Mouse (Mus musculus): ENCODE data around the gene Acot7. TPM values are rescaled to one million over a fixed set of nuclear protein-coding genes. Genes with fewer than 3 reads are reported as not detected.

Gene Acot7
- polyA plus RNA-seq, 1 experiment from 2014 or later, result 63.4 TPM

GRCm38 (mm10) chr4:152247195-152247594, 69.3 kb downstream of the Acot7 start:
- TF ChIP-seq EP300 (IDR thresholded peaks at IDR 0.05), result no peak
- Histone ChIP-seq H3K27me3 (replicated peaks; ENCODE audit: insufficient read depth, low read length) (no peaks in the 10 kb centered on the region), H3K4me3 (ENCODE audit: low read depth, low read length) (no peak overlapping the region), H3K4me1 (ENCODE audit: insufficient read depth, low read depth, low read length) (no peaks in the 10 kb centered on the region), H3K36me3 (ENCODE audit: insufficient read depth, low read length) (no peaks in the 10 kb centered on the region), H3K9ac (replicated peaks; ENCODE audit: low read depth) (no peak overlapping the region), H3K4me2 (replicated peaks; ENCODE audit: low read depth, low read length) (no peak overlapping the region), H3K27ac (ENCODE audit: low read length) (no peak overlapping the region), H3K9me3 (ENCODE audit: low read length) (no peaks in the 10 kb centered on the region)
- ATAC-seq (no peak), DNase-seq (ENCODE audit: low spot score) (no peak)
- 56% methylated on average over 3 of the region's 3 CpGs for WGBS

GRCm38 (mm10) chr4:152250615-152251014, 72.7 kb downstream of the Acot7 start:
- H3K4me3 ChIP-seq (ENCODE audit: low read depth, low read length), result no peak overlapping the region
- WGBS, result 87% methylated on average over 6 of the region's 6 CpGs
- no peak overlapping the region for H3K9ac ChIP-seq (replicated peaks; ENCODE audit: low read depth)
- H3K4me2 ChIP-seq (replicated peaks; ENCODE audit: low read depth, low read length), result no peak overlapping the region
- H3K36me3 ChIP-seq (ENCODE audit: insufficient read depth, low read length), result no peaks in the 10 kb centered on the region; the same call in 1 of the 2 replicates
- no peaks in the 10 kb centered on the region for H3K4me1 ChIP-seq (ENCODE audit: insufficient read depth, low read depth, low read length)
- no peak overlapping the region for H3K27ac ChIP-seq (ENCODE audit: low read length)
- no peaks in the 10 kb centered on the region for H3K27me3 ChIP-seq (replicated peaks; ENCODE audit: insufficient read depth, low read length)
- DNase-seq (ENCODE audit: low spot score) (no peak), ATAC-seq (no peak)
- no peak for TF ChIP-seq EP300 (IDR thresholded peaks at IDR 0.05)
- no peak for TF ChIP-seq CTCF (IDR thresholded peaks at IDR 0.05)
- no peaks in the 10 kb centered on the region for H3K9me3 ChIP-seq (ENCODE audit: low read length)

- ATAC-seq (peak; percentile 29; the same call in 1 of the 2 replicates), DNase-seq (ENCODE audit: low spot score) (no peak)
- Histone ChIP-seq H3K4me3 (ENCODE audit: low read depth, low read length) (no peak overlapping the region), H3K27ac (ENCODE audit: low read length) (no peak overlapping the region), H3K9ac (replicated peaks; ENCODE audit: low read depth) (no peak overlapping the region), H3K9me3 (ENCODE audit: low read length) (no peaks in the 10 kb centered on the region), H3K27me3 (replicated peaks; ENCODE audit: insufficient read depth, low read length) (no peaks in the 10 kb centered on the region), H3K36me3 (ENCODE audit: insufficient read depth, low read length) (no peaks in the 10 kb centered on the region; the same call in 1 of the 2 replicates), H3K4me1 (ENCODE audit: insufficient read depth, low read depth, low read length) (no peaks in the 10 kb centered on the region), H3K4me2 (replicated peaks; ENCODE audit: low read depth, low read length) (no peak overlapping the region)
- no peak for TF ChIP-seq EP300 (IDR thresholded peaks at IDR 0.05)
- TF ChIP-seq CTCF (IDR thresholded peaks at IDR 0.05), result no peak
- 64% methylated on average over 9 of the region's 9 CpGs for WGBS
Measured at GRCm38 (mm10) chr4:152253183-152253759, 75.3 kb downstream of the Acot7 start.

GRCm38 (mm10) chr4:152257070-152257469, 79.1 kb downstream of the Acot7 start:
- DNase-seq (ENCODE audit: low spot score) (peak; percentile 82), ATAC-seq (peak; percentile 86)
- Histone ChIP-seq H3K9ac (replicated peaks; ENCODE audit: low read depth) (no peak overlapping the region), H3K27ac (ENCODE audit: low read length) (0 out of 2 replicates have a peak overlapping the region, but pooled peaks have one; percentile 7), H3K36me3 (ENCODE audit: insufficient read depth, low read length) (no peaks in the 10 kb centered on the region; the same call in 1 of the 2 replicates), H3K4me3 (ENCODE audit: low read depth, low read length) (no peak overlapping the region), H3K4me2 (replicated peaks; ENCODE audit: low read depth, low read length) (no peak overlapping the region), H3K4me1 (ENCODE audit: insufficient read depth, low read depth, low read length) (no peaks in the 10 kb centered on the region), H3K27me3 (replicated peaks; ENCODE audit: insufficient read depth, low read length) (no peaks in the 10 kb centered on the region), H3K9me3 (ENCODE audit: low read length) (no peaks in the 10 kb centered on the region)
- peak; percentile 44; the same call in 1 of the 2 replicates for TF ChIP-seq EP300 (IDR thresholded peaks at IDR 0.05)
- TF ChIP-seq CTCF (IDR thresholded peaks at IDR 0.05), result peak; percentile 22
- 32% methylated on average over 6 of the region's 6 CpGs for WGBS

GRCm38 (mm10) chr4:152260451-152260850, 82.5 kb downstream of the Acot7 start:
- TF ChIP-seq EP300 (IDR thresholded peaks at IDR 0.05) (no peak), CTCF (IDR thresholded peaks at IDR 0.05) (no peak)
- Histone ChIP-seq H3K36me3 (ENCODE audit: insufficient read depth, low read length) (no peaks in the 10 kb centered on the region), H3K27ac (ENCODE audit: low read length) (no peak overlapping the region), H3K9me3 (ENCODE audit: low read length) (no peaks in the 10 kb centered on the region), H3K9ac (replicated peaks; ENCODE audit: low read depth) (no peak overlapping the region), H3K4me1 (ENCODE audit: insufficient read depth, low read depth, low read length) (peaks cover 4% of the 10 kb centered on the region; the same call in 1 of the 2 replicates), H3K4me2 (replicated peaks; ENCODE audit: low read depth, low read length) (no peak overlapping the region), H3K4me3 (ENCODE audit: low read depth, low read length) (no peak overlapping the region), H3K27me3 (replicated peaks; ENCODE audit: insufficient read depth, low read length) (no peaks in the 10 kb centered on the region)
- ATAC-seq (peak; percentile 16; the same call in 1 of the 2 replicates), DNase-seq (ENCODE audit: low spot score) (peak; percentile 30)
- WGBS, result 89% methylated on average over 8 of the region's 8 CpGs

GRCm38 (mm10) chr4:152262187-152262586, 84.3 kb downstream of the Acot7 start:
- H3K4me3 ChIP-seq (ENCODE audit: low read depth, low read length), result no peak overlapping the region
- WGBS, result 52% methylated on average over 9 of the region's 9 CpGs
- no peaks in the 10 kb centered on the region for H3K27me3 ChIP-seq (replicated peaks; ENCODE audit: insufficient read depth, low read length)
- DNase-seq (ENCODE audit: low spot score) (no peak), ATAC-seq (no peak)
- TF ChIP-seq EP300 (IDR thresholded peaks at IDR 0.05), result no peak
- TF ChIP-seq CTCF (IDR thresholded peaks at IDR 0.05), result no peak
- no peak overlapping the region for H3K4me2 ChIP-seq (replicated peaks; ENCODE audit: low read depth, low read length)
- no peak overlapping the region for H3K9ac ChIP-seq (replicated peaks; ENCODE audit: low read depth)
- no peaks in the 10 kb centered on the region for H3K9me3 ChIP-seq (ENCODE audit: low read length)
- H3K36me3 ChIP-seq (ENCODE audit: insufficient read depth, low read length), result no peaks in the 10 kb centered on the region
- no peak overlapping the region for H3K27ac ChIP-seq (ENCODE audit: low read length)
- H3K4me1 ChIP-seq (ENCODE audit: insufficient read depth, low read depth, low read length), result peaks cover 4% of the 10 kb centered on the region; the same call in 1 of the 2 replicates
